Mouse (Mus musculus) MN1 (cell line): ENCODE measurements at regions not wholly inside any gene's neighbourhood (a gene's known extent, or its start where the extent isn't known, plus 50 kb on each side); places are given as distances from the start of the nearest gene placed in this dataset.
"Not testable (repeated sequence)": the region's sequence is repeated elsewhere in the genome, so short reads cannot be mapped to it uniquely, and the experiment has no call there.

Experiments
- DNase-seq: peaks from one replicate; pipeline ENCODE4 v3.0.0-alpha.2; 2016; ENCODE audit warnings: low spot score

GRCm38 (mm10) chr3:134330943-134331342 lies 94.7 kb downstream of the Cxxc4 start:
- DNase-seq = peak; percentile 61

DNA sequence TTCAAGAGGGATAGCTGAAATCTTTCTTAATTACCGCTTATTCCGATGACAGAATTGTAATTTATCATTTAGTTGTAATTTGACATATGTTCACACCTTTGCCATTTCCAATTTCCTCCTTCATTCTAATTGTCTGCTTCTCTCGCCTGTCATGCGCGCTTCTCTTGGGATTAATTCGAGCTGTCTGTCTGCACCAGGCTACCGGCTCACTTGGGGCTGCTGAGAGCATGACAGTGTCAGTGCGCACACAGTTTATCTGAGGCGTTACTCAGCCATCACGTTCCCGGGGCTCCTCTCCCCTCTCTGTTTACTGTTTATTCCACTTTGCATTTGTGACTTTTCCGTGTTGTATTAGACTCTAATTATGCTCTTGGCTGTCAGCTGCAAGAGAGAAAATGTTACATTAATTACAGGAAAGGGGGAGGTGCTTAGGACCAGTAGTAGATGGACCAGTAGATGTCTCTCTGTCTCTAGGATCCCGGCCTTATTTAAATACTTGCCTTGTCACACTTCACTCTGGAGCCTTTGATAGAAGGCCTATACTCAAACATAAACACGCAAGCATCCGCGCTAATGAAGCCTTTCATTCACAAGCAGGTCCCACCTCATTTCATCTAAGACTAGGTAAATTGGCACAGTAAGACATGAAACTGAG lies 95.3 kb downstream of the Cxxc4 start:
- DNase-seq = peak; percentile 67

- DNase-seq = not testable (repeated sequence)
These were observed 102.9 kb downstream of the Cxxc4 start for GRCm38 (mm10) chr3:134339093-134339695.

- DNase-seq = no peak
These were observed 129.7 kb downstream of the Cxxc4 start for GRCm38 (mm10) chr3:134365948-134366347.

DNA sequence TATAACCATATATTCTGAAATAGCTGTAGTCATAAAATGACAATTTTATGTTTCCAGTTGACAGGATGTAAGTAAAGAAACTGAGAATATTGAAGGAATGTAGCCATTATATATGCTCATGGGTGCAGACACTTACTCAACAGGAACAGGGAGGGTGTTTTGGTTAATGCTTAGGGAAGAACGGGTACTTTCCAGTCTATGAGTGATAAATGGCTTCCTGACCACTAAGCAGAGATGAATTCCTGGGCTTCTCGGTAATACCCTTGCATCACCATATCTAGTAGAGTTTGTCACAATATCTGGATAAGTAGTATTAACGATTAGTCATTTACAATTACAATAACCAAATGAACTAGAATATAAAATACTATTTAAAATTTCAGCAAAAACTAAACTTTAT lies 130.5 kb downstream of the Cxxc4 start:
- DNase-seq = no peak

DNA sequence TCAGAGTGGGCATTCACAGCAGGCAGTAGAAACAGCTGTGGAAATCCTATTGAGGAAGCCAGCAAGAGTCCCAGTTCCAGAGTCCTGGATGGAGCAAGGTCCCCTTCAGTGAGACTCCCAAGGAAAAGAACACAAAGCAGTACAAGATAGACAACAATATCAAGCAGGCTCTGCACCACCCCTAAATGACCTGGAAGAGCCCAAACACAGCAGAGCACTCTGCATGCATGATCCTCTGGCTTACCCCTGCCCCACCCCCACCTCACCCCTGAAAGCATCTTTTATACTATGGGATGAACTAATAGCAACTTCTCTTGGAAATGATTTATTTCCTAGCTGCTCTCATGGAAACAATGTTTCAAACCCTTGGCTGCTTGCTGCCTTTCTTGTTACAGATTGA lies 132.3 kb downstream of the Cxxc4 start:
- DNase-seq = no peak

- DNase-seq = peak; percentile 17
These were observed 132.8 kb downstream of the Cxxc4 start for GRCm38 (mm10) chr3:134369126-134369525.

GRCm38 (mm10) chr3:134379549-134379948 lies 143.3 kb downstream of the Cxxc4 start:
- no peak for DNase-seq

- DNase-seq = no peak
These were observed 154.4 kb downstream of the Cxxc4 start for GRCm38 (mm10) chr3:134390472-134391336.

DNA sequence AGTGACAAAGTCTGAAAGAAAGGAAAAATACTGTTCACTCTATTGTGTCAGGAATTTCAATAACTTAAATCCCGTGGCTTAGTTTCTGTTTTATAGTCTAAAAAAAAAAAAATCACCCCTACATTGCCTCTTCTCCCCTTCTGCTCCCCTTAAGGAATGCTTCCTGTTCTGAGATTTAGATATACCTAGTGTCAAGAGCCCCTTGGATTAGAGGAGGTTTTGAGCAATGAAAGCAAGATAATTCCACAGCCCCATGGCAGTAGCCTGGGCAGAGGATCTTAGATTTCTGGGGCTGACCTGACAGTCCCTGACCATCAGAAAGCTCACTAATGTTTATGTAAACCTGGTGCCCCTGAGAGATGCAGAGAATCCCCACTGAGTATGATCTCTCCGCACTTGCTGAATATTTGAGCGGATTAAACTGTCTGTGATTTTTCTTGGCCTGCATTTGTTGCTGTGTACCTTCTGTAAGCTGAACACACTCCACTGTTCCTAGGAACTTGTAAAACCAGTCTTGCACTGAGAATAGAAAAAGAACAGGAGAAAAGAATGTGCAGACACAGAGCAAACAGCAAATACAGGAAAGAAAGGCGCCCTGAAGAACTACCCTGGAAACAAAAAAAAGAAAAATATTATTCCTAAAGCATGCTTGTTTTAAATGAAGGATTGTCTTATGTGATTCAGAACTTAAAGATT lies 164.3 kb downstream of the Cxxc4 start:
- no peak for DNase-seq

GRCm38 (mm10) chr3:134415606-134416328 lies 179.5 kb downstream of the Cxxc4 start:
- DNase-seq = no peak

- no peak for DNase-seq
These were observed 191.3 kb downstream of the Cxxc4 start for GRCm38 (mm10) chr3:134427633-134428032.

DNA sequence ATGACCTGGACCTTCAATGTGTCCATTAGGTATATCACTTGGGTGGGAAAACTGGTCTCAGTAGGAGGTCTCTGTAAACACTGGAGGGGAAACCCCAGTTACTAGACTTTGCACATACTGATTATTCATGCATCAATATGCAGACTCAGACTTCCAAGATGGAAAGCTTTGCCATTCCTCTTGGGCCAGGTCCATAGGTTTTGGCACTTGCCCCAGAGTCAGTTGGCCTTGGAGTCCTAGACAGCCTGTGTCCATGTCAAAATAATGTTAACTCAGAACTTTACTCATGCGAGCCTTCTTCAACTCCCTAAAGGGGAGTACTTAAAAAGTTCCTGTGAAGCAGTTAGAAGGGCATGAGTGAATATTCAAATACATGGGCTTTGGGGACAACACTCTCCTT lies 230.3 kb downstream of the Cxxc4 start:
- DNase-seq = no peak

DNA sequence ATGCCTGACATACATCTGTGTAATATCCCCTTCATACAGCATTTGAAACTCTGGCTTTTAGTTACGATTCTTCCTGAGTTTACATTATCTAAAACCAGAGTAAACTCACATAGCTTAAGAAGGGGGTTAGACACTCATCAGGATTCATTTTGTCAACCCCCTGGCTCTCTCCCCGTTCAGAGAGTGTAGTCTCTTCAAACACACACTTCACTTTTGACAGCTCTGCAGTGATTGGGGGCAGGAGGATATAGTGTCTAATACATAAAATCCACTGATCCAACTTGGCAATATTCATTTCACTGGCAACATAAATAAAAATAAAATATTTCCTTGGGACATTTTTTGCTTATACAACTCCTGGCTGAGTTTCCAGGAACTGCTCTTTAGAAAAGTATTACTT lies 251.0 kb downstream of the Cxxc4 start:
- no peak for DNase-seq

DNA sequence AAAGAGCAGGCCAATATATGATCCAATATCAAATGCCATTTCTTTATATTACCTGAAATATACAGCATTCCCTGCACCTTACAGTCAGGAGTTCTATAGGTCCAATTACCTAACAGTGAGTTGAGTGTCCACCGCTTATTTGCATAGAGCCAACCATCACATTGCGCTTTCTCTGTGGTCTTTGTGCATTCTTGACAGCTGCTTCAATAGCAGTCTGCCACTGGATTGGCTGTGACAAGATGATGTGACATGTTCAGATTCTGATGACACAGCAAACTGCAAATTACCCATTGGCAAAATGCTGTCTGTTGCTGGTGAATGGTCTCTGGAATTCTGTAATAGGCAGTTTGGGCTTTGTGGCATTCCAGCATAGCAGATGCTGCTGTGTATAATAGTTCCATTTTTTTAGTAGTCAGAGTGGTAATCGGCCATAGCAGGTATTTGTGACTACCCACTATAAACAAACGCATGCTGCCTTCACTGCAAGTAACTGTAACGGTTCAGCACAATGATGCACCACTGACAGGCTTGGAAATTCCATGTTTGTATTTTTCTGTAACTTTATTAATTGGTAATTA lies 253.8 kb downstream of the Cxxc4 start:
- DNase-seq = no peak

- no peak for DNase-seq
These were observed 273.4 kb downstream of the Cxxc4 start for GRCm38 (mm10) chr3:134509702-134510101.

GRCm38 (mm10) chr3:134525795-134526194 lies 289.5 kb downstream of the Cxxc4 start:
- DNase-seq = no peak

DNA sequence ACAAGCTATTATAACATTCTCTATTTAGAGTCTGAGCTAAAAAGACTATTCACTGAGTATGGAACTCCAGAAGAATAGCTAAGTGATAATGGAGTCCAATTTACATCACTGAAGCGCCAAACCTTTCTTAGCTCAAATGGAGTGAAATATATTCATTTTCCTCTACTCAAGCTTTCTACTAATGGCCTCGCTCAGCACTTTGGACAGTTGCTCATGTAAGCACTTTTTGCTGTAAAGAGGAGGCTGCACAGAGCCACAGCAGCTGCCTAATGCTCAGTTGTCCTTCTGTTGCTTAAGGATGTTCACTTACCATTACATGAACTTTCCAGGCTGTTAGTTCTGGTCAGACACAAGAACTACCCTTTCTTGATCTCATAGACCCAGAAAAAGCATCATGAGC lies 268.7 kb upstream of the Tacr3 start:
- DNase-seq = no peak

- no peak for DNase-seq
These were observed 250.0 kb upstream of the Tacr3 start for GRCm38 (mm10) chr3:134578759-134579158.

- no peak for DNase-seq
These were observed 240.2 kb upstream of the Tacr3 start for GRCm38 (mm10) chr3:134588630-134589029.

- DNase-seq = peak; percentile 53
These were observed 225.9 kb upstream of the Tacr3 start for GRCm38 (mm10) chr3:134602919-134603318.
